Mouse (Mus musculus) E14TG2a.4 (cell line): Measurements from ENCODE around the gene Il11ra1.
"Not testable (repeated sequence)": the region's sequence is repeated elsewhere in the genome, so short reads cannot be mapped to it uniquely, and the experiment has no call there.

ENCODE experiments used
- CTCF ChIP-seq: conservative IDR thresholded peaks from 2 replicates; pipeline ENCODE4 v1.5.1; 2014; ENCODE audit warnings: low read length
- NANOG ChIP-seq: IDR thresholded peaks from 2 replicates; pipeline ENCODE4 v1.6.1; 2014; ENCODE audit warnings: borderline replicate concordance, low read length, mixed read lengths
- POU5F1 ChIP-seq: IDR thresholded peaks from 2 replicates; pipeline ENCODE4 v1.6.1; 2014; ENCODE audit warnings: low read length, borderline replicate concordance

GRCm38 (mm10) chr4:41695800-41696199 lies 4.0 kb upstream of the Il11ra1 start:
- TF ChIP-seq CTCF, NANOG, POU5F1: not testable (repeated sequence)
